Mouse (Mus musculus): ENCODE data around the gene Celf2. TPM values are rescaled to one million over a fixed set of nuclear protein-coding genes. Genes with fewer than 3 reads are reported as not detected.

Celf2 gene
- total RNA-seq, 2 experiments from 2014 or later, result 478 to 500 TPM

DNA sequence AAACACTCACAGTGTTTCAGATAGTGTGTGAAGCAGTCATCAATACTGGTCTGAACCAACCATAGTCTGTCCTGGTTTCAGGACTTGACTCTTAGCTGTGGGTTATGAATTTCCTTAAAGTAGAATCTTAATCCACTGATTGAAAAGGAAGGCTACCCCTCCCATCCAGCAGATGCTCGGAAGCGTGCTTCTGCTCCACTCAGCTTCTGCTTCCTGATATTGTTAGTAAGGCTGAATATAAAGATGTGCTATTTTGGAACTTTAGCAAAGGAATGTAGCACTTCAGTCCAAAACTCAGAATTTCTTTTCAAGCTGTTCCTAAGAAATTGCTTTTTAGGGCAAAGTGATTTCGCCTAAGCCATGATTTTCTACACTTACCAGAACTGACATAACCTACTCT is 108.8 kb downstream of the Celf2 start:
- intact Hi-C loops (cut with DNase I), result no loop called here
- DNase-seq (ENCODE audit: low spot score in 2 of 2), result peak; percentile 56 to 73

DNA sequence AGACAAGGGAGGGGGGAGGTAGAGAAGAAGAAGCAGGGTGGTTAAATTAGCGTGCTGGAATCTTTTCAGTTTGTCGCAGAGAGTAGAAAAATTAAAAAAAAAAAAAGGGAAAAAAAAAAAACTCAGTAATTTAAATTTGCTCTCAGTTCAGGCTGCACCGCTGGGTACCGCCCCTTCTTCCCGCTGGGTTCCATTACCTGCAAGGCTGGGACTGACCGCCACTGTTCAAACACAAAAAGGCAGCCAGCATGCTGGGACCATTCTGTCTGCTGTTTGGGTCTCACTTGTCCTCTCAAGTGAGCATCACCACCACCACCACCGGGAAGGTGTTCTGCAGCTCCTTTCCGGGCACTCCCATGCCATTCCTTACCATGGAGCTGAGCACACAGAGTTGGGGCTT is 113.4 kb downstream of the Celf2 start:
- intact Hi-C loops (cut with DNase I), result loop anchor here (5.0 to 10.0 kb wide), 3 partner anchors 131 to 1139 kb away; no protein-coding TSS in a partner anchor
- peak in 1 of 2 experiments; percentile 45 for DNase-seq (ENCODE audit: low spot score in 2 of 2)

DNA sequence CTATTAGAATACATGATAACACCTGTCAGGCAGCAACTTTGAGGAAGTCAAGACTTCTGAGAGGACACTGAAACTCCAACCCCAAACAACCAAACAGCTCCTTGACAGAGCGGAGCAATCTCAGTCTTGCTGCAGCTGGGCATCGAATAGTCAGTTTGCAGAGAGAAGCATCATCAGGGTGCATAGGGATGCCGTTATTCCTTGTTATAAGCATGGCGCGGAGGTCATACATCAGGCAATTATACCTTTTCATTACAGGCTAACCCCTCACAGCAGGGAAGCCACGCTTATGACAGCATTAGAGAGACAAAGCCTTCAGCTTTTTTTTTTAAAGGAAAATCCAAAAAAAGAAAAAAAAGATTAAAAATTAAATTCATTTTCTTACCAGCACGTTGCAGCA is 113.9 kb downstream of the Celf2 start:
- DNase-seq (ENCODE audit: low spot score in 2 of 2), result peak; percentile 24 to 46
- intact Hi-C loops (cut with DNase I), result loop anchor here (5.0 to 10.0 kb wide), 3 partner anchors 131 to 1139 kb away; no protein-coding TSS in a partner anchor

DNA sequence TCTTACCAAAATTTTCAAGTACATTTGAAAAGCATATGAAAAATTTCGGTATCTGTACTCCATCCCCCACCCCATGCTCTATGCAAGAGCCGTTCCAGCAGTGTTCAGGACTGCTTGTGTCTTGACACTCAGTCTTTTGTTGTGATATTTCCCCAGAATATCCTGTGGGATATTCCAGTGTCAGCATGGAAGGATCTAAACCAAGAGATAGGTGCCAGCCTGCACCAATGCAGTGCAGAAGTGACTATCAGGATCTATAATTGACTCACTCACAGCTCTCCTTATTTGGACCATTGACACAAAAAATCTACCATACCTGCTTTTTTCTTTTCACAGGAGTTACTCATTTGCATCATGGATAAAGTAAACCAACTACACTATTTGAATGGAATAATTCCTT is 116.9 kb downstream of the Celf2 start:
- intact Hi-C loops (cut with DNase I), result loop anchor here (10.0 kb wide), 2 partner anchors 128 to 1142 kb away; no protein-coding TSS in a partner anchor
- peak in 1 of 2 experiments; percentile 42 for DNase-seq (ENCODE audit: low spot score in 2 of 2)

DNA sequence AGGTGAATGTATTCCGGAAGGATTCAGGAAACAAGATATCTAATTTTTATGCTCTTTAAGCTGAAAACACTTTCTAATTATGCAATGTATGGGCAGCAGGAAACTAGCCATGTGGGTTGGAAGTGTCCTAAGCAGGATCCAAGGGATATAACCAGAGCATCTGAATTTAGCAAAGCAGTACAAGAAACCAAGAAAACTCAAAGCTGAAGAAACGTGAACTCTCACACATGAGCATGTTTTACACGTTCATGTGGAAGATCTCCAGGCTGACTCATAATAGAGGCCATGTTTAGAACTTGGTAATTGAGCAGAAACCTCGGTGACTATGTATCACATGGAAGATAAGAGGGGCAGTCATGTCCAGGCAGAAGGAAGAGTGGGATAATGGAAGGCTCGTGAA is 120.1 kb downstream of the Celf2 start:
- intact Hi-C loops (cut with DNase I), result no loop called here
- DNase-seq (ENCODE audit: low spot score in 2 of 2), result peak in 1 of 2 experiments; percentile 38

DNA sequence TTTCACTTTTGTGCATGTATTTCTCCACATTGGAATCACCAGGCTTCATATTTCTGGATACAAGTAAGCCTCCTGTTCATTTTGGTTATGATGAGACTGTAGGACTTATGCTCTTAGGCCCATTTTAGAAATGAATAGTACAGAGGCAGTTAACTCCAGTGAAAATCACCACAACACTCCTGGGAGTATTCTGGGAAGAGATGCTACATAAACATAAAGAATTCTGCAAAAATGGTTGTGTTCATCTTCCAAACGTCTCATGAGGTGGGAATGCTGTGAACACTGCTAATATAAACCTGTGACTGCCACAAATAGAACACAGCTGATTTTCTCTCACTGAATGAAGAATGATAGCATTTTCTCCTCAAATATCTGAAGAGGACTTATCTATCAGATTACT is 130.6 kb downstream of the Celf2 start:
- intact Hi-C loops (cut with DNase I), result no loop called here
- no peak for DNase-seq (ENCODE audit: low spot score in 2 of 2)

DNA sequence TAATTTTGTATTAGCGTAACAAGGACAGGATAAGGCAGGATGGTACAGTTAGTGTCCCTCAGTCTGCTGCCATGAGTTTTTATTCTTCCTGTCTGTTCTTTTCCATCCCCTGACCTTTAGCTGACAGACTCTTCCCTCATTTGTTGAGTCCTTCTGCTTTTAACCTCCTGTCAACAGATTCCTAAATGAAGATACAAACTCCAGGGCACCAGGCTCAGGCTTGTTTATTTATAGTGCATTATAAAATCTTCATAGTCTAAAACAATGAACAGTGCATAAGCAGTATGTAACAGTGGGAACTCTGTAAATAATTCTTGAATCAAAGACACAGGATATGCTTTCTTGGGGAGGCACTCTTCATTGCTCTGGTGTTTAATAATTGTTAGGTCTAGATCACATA is 131.5 kb downstream of the Celf2 start:
- intact Hi-C loops (cut with DNase I), result no loop called here
- no peak for DNase-seq (ENCODE audit: low spot score in 2 of 2)

DNA sequence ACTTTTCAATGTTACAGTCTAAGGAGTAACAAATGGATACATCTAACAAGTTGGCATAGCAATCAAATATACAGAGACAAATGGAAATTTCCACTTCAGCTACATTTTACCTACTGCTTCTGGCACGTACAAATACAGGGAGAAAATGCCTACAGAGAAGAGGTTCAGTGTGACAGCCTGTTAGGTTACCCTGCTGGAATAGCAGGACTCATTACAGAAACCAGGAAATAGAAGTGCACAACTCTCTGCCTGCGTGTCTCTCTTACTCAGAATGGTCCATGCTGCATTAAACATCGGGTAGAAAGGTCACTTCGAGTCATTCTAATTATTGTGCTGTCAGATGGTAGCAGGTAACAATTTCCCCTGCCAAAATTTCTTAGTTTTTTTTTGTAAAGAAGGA is 141.6 kb downstream of the Celf2 start:
- intact Hi-C loops (cut with DNase I), result no loop called here
- DNase-seq (ENCODE audit: low spot score in 2 of 2), result no peak

DNA sequence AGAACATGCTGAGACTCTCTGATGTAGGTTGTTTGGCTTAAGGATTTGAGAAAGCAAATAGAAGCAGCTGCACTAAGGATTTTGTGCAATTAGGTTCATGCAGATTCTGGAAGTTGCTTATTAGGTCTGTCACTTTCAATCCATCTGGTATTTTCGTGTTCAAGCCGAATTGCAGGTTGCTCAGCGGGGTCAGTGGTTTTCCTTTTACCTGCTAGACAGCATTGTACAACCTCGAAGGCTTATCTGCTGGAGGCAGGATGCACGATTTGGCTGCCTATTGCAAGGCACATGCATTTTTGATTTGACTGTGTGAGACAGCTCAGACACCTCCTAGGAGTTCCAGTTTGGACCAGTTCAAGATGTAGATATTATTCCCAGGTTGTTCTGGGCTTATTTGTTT is 149.8 kb downstream of the Celf2 start:
- intact Hi-C loops (cut with DNase I), result no loop called here
- no peak for DNase-seq (ENCODE audit: low spot score in 2 of 2)

DNA sequence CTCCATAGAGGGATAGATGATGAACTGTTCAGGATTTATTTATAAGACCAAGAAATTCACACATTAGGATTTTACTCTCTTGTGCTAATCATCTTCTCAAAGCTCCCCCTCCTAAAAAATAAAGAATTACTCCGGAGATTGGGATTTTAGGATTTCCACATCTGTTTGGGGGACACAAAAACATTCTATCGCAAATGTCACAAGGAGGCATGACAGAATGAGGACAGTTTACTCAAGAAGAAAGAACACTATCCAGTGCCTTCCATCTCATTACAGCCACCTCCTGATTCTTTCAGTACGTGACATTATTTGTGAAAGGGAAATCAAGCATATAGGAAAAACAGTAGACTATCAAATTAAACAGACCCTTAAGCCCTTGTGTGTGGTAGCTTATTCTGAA is 150.5 kb downstream of the Celf2 start:
- intact Hi-C loops (cut with DNase I), result no loop called here

DNA sequence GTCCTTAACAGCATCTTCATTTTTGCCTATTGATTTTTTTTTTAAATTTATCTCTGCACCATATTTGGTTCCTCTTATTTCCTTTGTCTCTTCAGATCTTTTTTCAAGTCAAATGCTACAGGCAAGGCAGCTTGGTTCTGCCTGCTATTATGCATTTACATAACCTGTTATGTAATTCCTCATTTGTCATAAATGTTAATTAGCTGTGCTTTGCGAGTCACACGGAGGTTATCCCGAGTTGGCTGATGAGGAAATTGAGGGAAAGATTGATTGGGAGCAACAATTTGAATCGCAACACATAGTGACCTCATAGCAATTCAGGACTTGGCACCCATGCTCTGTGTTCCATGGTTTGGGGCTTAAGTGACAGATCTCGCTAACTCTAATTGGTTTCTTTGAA is 158.1 kb downstream of the Celf2 start:
- DNase-seq (ENCODE audit: low spot score in 2 of 2), result no peak
- intact Hi-C loops (cut with DNase I), result no loop called here

More for the DNA sequence above, 150.5 kb downstream of the Celf2 start:
- DNase-seq (ENCODE audit: low spot score in 2 of 2), result no peak

DNA sequence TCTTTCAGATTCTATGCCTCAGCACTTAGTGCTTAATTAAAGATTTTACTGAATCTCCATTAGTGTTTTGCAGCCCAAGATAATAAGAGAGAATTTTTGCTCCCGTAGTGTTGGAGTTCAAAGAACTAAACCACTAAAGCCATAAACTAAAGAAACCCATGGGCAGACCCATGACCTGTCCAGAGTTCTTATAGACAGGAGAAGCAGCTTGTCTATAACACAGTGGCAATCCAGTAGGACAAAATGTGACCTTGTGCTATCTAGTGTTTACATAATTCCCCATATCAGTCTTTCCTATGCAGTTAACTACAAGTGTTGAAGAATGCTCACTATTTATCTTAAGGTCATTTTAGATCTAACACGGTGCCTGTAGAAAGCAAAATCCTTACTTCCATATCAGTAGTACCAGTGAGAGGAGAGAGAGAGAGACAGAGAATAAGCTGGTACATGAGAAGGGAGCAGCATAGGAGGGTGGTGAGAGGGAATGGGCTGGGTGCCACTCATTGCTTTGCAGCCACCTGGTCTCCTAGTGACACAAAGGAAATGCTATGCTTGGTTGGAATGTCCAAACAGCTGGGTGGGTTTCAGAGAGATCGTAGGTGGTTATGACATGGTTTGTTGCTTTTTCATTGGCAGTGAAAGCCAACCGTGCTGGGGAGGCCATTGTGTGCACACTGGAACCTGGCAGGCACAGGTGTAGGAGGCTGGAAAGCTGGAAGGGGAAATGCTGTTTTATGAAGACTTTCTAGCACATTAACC is 162.5 kb downstream of the Celf2 start:
- peak in 1 of 2 experiments; percentile 69 for DNase-seq (ENCODE audit: low spot score in 2 of 2)
- intact Hi-C loops (cut with DNase I), result no loop called here

DNA sequence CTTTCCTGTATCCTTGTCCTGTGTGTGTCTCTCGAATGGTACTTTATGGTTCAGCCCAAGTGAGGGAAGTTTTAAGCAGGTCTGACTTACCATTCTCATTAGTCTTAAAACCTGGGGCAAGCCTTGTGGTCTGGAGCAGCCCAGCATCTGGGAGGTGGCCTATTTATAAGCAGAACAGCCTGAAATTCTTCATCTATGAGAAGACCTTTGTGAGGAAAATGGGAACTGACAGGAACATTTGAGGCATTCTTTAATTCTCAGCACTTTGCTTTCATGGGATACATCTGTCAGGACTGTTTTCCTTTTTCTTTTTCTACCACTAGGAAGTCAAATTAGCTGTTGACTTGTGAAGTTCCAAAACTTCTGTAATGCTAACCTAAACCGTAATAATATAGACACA is 164.4 kb downstream of the Celf2 start:
- intact Hi-C loops (cut with DNase I), result no loop called here
- no peak for DNase-seq (ENCODE audit: low spot score in 2 of 2)

DNA sequence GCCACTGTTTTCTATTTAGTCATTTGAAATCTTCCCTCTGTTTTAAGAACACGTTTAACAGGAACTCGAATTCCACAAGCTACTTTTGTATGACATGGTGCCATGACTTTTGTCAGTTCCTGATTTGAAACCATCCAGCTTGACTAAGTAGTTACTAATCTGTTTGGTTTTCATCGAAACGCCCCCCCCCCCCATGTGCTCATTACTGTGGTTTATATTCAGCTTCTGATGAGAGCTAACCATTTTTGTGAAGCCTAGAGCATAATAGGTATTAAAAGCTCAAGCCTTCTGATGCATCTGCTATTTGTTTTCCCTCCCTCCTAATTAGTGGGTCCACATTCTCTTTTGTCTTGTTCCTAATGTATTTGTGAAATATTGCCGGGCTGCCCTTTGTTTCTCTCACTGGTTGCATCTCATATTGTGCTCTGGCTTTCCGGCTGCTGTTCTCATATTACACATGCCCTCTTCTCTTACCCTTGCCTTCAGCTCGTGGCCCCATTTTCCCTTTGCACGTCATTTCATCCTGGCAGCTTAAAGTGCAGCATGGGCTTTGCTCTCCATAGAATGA is 166.4 kb downstream of the Celf2 start:
- DNase-seq (ENCODE audit: low spot score in 2 of 2), result no peak
- intact Hi-C loops (cut with DNase I), result no loop called here

DNA sequence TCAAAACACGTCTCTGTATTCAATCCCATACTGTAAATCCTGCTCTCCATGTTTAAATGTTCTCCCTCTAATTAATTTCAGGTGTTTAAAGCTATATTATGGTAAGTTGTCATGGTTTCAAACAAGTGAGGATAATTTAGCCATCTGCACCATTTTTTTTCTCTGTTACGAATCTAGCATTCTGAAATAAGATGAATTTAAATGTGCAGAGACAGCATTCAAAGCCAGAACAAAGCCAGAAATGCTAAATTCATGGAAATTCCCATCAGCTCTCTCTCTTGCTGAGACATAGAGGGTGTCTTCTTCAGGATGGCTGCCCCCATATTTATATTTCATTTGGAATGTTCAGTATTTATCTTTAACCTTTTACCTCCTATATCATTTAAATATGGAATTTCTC is 174.5 kb downstream of the Celf2 start:
- intact Hi-C loops (cut with DNase I), result no loop called here
- DNase-seq (ENCODE audit: low spot score in 2 of 2), result peak in 1 of 2 experiments; percentile 46

DNA sequence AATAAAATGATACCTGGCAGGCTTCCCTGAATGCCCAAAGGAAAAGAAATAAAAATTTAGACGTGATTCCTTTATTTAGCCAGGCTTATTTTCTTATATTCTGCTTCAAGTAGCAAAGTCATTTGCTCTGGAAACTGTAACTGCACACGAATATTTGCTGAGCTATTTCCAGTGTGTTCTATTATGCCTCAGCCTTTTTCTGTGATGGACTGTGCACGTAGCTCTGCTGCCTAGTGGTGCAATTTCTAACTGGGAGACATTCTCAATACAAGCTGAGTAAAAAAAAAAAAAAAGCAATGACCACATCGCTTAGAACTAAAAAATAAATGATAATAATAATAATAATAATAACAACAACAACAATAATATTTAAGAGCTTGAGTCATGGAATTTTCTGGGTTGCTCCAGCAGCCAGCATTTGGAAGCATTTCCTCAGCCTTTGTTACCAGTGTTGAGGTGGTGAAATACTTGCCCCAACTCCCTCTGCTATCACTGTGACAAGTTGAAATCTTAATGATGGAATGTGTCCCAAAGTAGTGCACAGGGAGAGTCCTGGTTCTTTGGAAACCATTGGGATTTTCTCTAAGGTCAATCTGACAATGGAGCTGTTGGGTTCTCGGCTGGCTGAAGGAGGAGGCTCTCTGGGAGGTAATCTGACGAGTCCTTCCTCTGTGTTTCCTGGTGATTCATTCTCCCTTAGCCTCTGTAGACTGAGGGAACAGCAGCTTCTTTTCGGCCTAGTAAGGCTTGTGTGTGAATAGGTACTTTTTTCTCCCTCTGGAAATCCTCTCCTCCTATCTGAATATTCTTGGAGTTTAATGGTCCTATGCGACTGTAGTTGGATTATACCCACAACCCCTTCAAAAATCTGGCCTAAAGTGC is 181.1 kb downstream of the Celf2 start:
- DNase-seq (ENCODE audit: low spot score in 2 of 2), result no peak
- intact Hi-C loops (cut with DNase I), result no loop called here

DNA sequence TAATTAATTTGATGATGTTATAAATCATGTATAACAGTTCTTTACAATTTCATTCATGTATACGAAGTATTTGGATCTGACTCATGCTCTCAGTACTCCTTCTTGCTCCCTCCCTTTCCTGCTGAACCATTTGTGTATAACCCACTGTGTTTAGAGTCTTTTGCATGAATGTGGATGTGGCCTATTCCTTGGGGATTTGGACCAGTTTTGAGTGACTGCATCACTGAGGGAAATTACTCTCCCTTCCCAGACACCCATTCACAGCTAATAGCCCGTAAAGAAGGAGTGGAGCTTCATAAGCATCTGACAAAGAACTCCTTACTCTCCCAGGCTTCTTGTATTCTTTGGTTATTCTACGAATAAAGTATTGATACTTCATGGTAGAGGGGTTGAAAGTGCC is 189.6 kb downstream of the Celf2 start:
- no peak for DNase-seq (ENCODE audit: low spot score in 2 of 2)
- intact Hi-C loops (cut with DNase I), result no loop called here

DNA sequence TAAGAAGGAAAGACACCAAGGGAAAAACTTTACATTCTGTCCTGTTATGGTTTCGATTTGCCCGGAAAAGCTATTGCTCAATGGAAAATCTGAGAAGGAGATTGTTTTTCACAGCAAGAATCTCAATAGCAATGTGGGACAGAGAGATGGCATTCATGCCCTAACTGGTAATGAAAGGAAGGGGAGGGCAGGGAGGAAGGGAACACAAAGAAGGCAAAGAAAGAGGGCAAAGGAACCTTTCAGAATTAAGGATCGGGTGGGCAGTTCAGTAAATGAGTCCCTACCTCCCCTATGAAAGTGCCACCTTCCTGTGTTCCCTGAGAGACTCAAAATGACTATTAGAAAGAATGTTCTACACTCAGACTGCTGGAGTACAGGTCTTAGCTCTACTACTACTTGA is 197.6 kb downstream of the Celf2 start:
- intact Hi-C loops (cut with DNase I), result no loop called here
- DNase-seq (ENCODE audit: low spot score in 2 of 2), result no peak

DNA sequence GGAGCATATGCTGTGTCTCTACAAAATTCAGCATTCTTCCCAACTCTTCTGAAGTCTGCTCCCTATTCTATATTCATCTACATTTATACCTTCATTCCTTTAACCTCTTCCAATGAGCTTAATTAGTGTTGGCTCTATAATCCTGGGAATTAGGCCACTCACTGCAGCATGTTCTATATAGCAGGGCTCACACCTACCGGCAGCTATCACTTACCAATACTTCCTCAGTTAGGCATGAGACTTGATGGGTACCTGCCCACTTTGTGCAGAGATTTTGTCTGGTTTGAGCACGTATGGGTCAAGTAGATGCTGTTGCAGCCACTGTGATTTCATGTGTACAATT is 198.6 kb downstream of the Celf2 start:
- no peak for DNase-seq (ENCODE audit: low spot score in 2 of 2)
- intact Hi-C loops (cut with DNase I), result no loop called here

DNA sequence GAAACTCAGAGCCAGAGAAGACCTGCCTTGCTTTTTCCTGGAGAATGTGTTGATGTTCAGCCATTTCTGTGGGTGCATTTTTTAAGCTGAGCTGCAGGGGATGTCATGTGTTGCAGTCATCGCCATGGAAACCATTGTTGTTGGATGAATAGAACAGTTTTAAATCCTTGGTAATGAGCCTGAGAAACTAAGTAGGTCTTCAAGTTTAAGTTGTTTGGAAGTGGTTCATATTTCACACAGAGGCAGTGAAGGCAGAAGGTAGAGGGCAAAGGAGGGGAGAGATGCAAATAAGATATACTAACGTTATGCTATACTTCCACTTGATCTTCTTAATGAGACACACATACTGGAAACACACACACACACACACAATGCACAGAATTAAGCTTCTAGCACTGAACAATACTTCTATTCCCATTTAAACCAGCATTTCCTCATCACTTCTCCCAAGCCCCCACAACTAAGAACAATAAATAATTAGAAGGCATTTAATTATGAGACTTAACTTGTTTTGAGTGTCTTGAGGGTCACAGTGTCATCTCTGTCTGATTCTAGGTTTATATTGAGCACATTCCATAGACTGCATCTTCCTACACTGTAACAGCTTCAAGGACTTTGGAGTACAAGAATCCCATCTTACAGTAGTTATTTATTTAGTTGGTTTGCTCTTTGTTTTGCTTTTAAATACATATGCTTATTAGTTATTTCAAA is 199.1 kb downstream of the Celf2 start:
- peak; percentile 51 to 66 for DNase-seq (ENCODE audit: low spot score in 2 of 2)
- intact Hi-C loops (cut with DNase I), result no loop called here
